In genomic region chr10:17366042-17366740, GRCm38 (mm10) we compare ENCODE assay signal across 16 mouse cellular contexts.
DNase-seq lines count a peak whose midpoint lies in the region; ATAC-seq and TF ChIP-seq lines count a peak whose summit lies in the region.
"Had no signal": no experiment of that assay in that cellular context is flagged by ENCODE, and none has a peak within 500 bp of the region (broad histone marks: within the 10 kb centered on the region; RNA-seq: fewer than 3 reads in every experiment).

No protein-coding gene starts in this region.

- TF ChIP-seq CTCF in hindbrain, postnatal 0 days (IDR thresholded peaks at IDR 0.05; ENCODE audit: low read depth) = no peak
- TF ChIP-seq CTCF in midbrain, postnatal 0 days (IDR thresholded peaks at IDR 0.05) = no peak

- H3K36me3 ChIP-seq in hindbrain, embryonic 10.5 days = no peaks in the 10 kb centered on the region
- no peaks in the 10 kb centered on the region for H3K36me3 ChIP-seq in hindbrain, postnatal 0 days (ENCODE audit: insufficient read depth, low read length)
- no peaks in the 10 kb centered on the region for H3K36me3 ChIP-seq in midbrain, embryonic 10.5 days
- no peaks in the 10 kb centered on the region for H3K36me3 ChIP-seq in midbrain, postnatal 0 days (ENCODE audit: insufficient read depth, low read length)
- H3K36me3 ChIP-seq: embryonic facial prominence, embryonic 13.5 days; forebrain, embryonic 15.5 days; G1E; hindbrain, embryonic 15.5 days; liver, embryonic 15.5 days had no signal

- H3K4me1 ChIP-seq in hindbrain, embryonic 10.5 days (replicated peaks) = peaks cover 16% of the 10 kb centered on the region
- no peaks in the 10 kb centered on the region for H3K4me1 ChIP-seq in hindbrain, postnatal 0 days (ENCODE audit: insufficient read depth, low read length)
- peaks cover 17% of the 10 kb centered on the region for H3K4me1 ChIP-seq in midbrain, embryonic 10.5 days
- no peaks in the 10 kb centered on the region for H3K4me1 ChIP-seq in midbrain, postnatal 0 days (ENCODE audit: insufficient read depth, low read length)
- H3K4me1 ChIP-seq: liver, embryonic 15.5 days had no signal

- H3K9ac ChIP-seq in hindbrain, postnatal 0 days (replicated peaks; ENCODE audit: low read length) = no peak overlapping the region
- H3K9ac ChIP-seq in midbrain, postnatal 0 days (replicated peaks; ENCODE audit: low read length, poor library complexity, severe bottlenecking) = no peak overlapping the region
- H3K9ac ChIP-seq: embryonic facial prominence, embryonic 13.5 days; forebrain, embryonic 15.5 days; hindbrain, embryonic 15.5 days; liver, embryonic 15.5 days had no signal

- no peaks in the 10 kb centered on the region for H3K27me3 ChIP-seq in hindbrain, embryonic 10.5 days (ENCODE audit: insufficient read depth, poor library complexity, severe bottlenecking)
- no peaks in the 10 kb centered on the region for H3K27me3 ChIP-seq in hindbrain, postnatal 0 days (ENCODE audit: insufficient read depth, low read length)
- H3K27me3 ChIP-seq in midbrain, embryonic 10.5 days (ENCODE audit: low read depth, poor library complexity, severe bottlenecking) = no peaks in the 10 kb centered on the region
- no peaks in the 10 kb centered on the region for H3K27me3 ChIP-seq in midbrain, postnatal 0 days (ENCODE audit: insufficient read depth, low read length)
- H3K27me3 ChIP-seq: embryonic facial prominence, embryonic 13.5 days; forebrain, embryonic 15.5 days; hindbrain, embryonic 15.5 days; liver, embryonic 15.5 days had no signal

- peak overlapping the region; percentile 1; the same call in 1 of the 2 replicates for H3K27ac ChIP-seq in hindbrain, embryonic 10.5 days
- no peak overlapping the region for H3K27ac ChIP-seq in hindbrain, postnatal 0 days
- 0 out of 2 replicates have a peak overlapping the region, but pooled peaks have one; percentile 33 for H3K27ac ChIP-seq in midbrain, embryonic 10.5 days (replicated peaks)
- H3K27ac ChIP-seq in midbrain, postnatal 0 days (ENCODE audit: low read depth, low read length) = no peak overlapping the region
- H3K27ac ChIP-seq: embryonic facial prominence, embryonic 13.5 days; hindbrain, embryonic 15.5 days; liver, embryonic 15.5 days had no signal

- no peak overlapping the region for H3K4me2 ChIP-seq in hindbrain, postnatal 0 days (ENCODE audit: low read depth, low read length)
- H3K4me2 ChIP-seq in midbrain, postnatal 0 days (ENCODE audit: low read depth, low read length, poor library complexity, severe bottlenecking) = no peak overlapping the region
- H3K4me2 ChIP-seq: embryonic facial prominence, embryonic 13.5 days; forebrain, embryonic 15.5 days; hindbrain, embryonic 15.5 days; liver, embryonic 15.5 days had no signal

- WGBS in hindbrain, embryonic 10.5 days = 63% methylated on average over 3 of the region's 3 CpGs
- WGBS in hindbrain, postnatal 0 days = 74% methylated on average over 3 of the region's 3 CpGs
- WGBS in midbrain, embryonic 10.5 days = 75% methylated on average over 3 of the region's 3 CpGs
- whole genome bisulfite sequencing in midbrain, postnatal 0 days = 79% methylated on average over 3 of the region's 3 CpGs

- no peak for DNase-seq in hindbrain, embryonic 10.5 days (ENCODE audit: low spot score)
- no peak for DNase-seq in hindbrain, postnatal 0 days (ENCODE audit: low spot score)
- no peak for DNase-seq in midbrain, embryonic 10.5 days (ENCODE audit: low spot score)
- DNase-seq in midbrain, postnatal 0 days (ENCODE audit: low spot score) = no peak
- no peak for DNase-seq in lung, postnatal 36 days
- no peak for DNase-seq in layer of hippocampus, adult 8-10 months (ENCODE audit: low spot score in 2 of 2)
- DNase-seq: cerebellum, adult 11 months; thymus, postnatal 25 days had no signal

- H3K9me3 ChIP-seq in hindbrain, embryonic 10.5 days = no peaks in the 10 kb centered on the region
- no peaks in the 10 kb centered on the region for H3K9me3 ChIP-seq in hindbrain, postnatal 0 days (ENCODE audit: low read length)
- H3K9me3 ChIP-seq in midbrain, embryonic 10.5 days (replicated peaks) = no peaks in the 10 kb centered on the region
- H3K9me3 ChIP-seq in midbrain, postnatal 0 days (ENCODE audit: low read length) = no peaks in the 10 kb centered on the region
- H3K9me3 ChIP-seq: embryonic facial prominence, embryonic 13.5 days; forebrain, embryonic 15.5 days; G1E; hindbrain, embryonic 15.5 days; liver, embryonic 15.5 days had no signal

- no peak overlapping the region for H3K4me3 ChIP-seq in hindbrain, embryonic 10.5 days
- H3K4me3 ChIP-seq in hindbrain, postnatal 0 days (ENCODE audit: low read length) = no peak overlapping the region
- H3K4me3 ChIP-seq in midbrain, embryonic 10.5 days = no peak overlapping the region
- H3K4me3 ChIP-seq in midbrain, postnatal 0 days (ENCODE audit: low read depth, low read length) = no peak overlapping the region
- H3K4me3 ChIP-seq: embryonic facial prominence, embryonic 13.5 days; forebrain, embryonic 15.5 days; hindbrain, embryonic 15.5 days; liver, embryonic 15.5 days had no signal

- no peak for ATAC-seq in hindbrain, postnatal 0 days
- ATAC-seq in midbrain, postnatal 0 days (ENCODE audit: low FRiP score) = no peak
- peak; percentile 22; the same call in 1 of the 2 replicates for ATAC-seq in granulocyte monocyte progenitor cell, adult 5-6 weeks (replicated peaks; ENCODE audit: poor library complexity, severe bottlenecking)
- ATAC-seq: activated CD4-positive, CD25-positive, alpha-beta regulatory T cell, adult 4 months; CD4-positive, CD25-positive, alpha-beta regulatory T cell, adult 4 months had no signal

Comparison
In these comparisons a context has a peak if more than half of its experiments do, and no peak if none do; other contexts are left out.
1. H3K27ac ChIP-seq: peak in hindbrain, embryonic 10.5 days (single experiment) and midbrain, embryonic 10.5 days (single experiment); none in hindbrain, postnatal 0 days (single experiment) and midbrain, postnatal 0 days (single experiment).